Mouse (Mus musculus) CH12.LX (cell line): ENCODE measurements at regions not wholly inside any gene's neighbourhood (a gene's known extent, or its start where the extent isn't known, plus 50 kb on each side); places are given as distances from the start of the nearest gene placed in this dataset.

Experiments
- DNase-seq: peaks from one replicate; pipeline ENCODE4 v3.0.0-alpha.2; 2013; ENCODE audit errors: extremely low read depth
- H3K27ac ChIP-seq: 2 replicates; pipeline ENCODE4 v1.5.1; 2012; ENCODE audit warnings: low read depth, mild to moderate bottlenecking, control low read depth, moderate library complexity; ENCODE audit not compliant: insufficient read depth
- H3K27me3 ChIP-seq: replicated peaks from 2 replicates; pipeline ENCODE3; 2012; ENCODE audit warnings: inconsistent platforms
- H3K36me3 ChIP-seq, 2 experiments: replicated peaks in 1 of 2; 2 replicates each; pipeline versions ENCODE3 to v1.6.1; 2012; ENCODE audit warnings: inconsistent platforms in 1 of 2, low read length in 1 of 2, mild to moderate bottlenecking in 1 of 2, mixed read lengths in 1 of 2, moderate library complexity in 1 of 2; ENCODE audit not compliant: control insufficient read depth in 1 of 2, insufficient read depth in 1 of 2
- H3K4me1 ChIP-seq, 2 experiments: 2 replicates each; pipeline ENCODE4 v1.6.1; 2012; ENCODE audit warnings: inconsistent platforms in 1 of 2, moderate library complexity in 1 of 2; ENCODE audit not compliant: insufficient read depth in 2 of 2, control insufficient read depth in 1 of 2
- H3K4me2 ChIP-seq: 2 replicates; pipeline ENCODE4 v1.6.1; 2012; ENCODE audit warnings: low read depth, mild to moderate bottlenecking, control low read depth; ENCODE audit not compliant: poor library complexity, insufficient read depth, severe bottlenecking
- H3K4me3 ChIP-seq, 3 experiments: fragments of 150-350 bp in 1 of 3; sonication (generic) in 1 of 3; replicated peaks in 1 of 3; 2 replicates each; pipeline versions ENCODE3 to v1.5.1; 2011 to 2012; ENCODE audit warnings: low read depth in 2 of 3, low read length in 2 of 3, mild to moderate bottlenecking in 2 of 3, moderate library complexity in 2 of 3, control low read depth in 1 of 3, improper control_type of control experiment in 1 of 3, inconsistent platforms in 1 of 3, mixed read lengths in 1 of 3; ENCODE audit not compliant: poor library complexity in 1 of 3
- H3K79me2 ChIP-seq: replicated peaks from 2 replicates; pipeline ENCODE4 v1.6.1; 2012; ENCODE audit warnings: mild to moderate bottlenecking, moderate library complexity; ENCODE audit not compliant: control insufficient read depth, poor library complexity, insufficient read depth, severe bottlenecking; ENCODE audit errors: extremely low read depth
- H3K9ac ChIP-seq: 2 replicates; pipeline ENCODE4 v1.6.1; 2012; ENCODE audit warnings: low read depth, mild to moderate bottlenecking, control low read depth, moderate library complexity; ENCODE audit not compliant: insufficient read depth
- H3K9me3 ChIP-seq: replicated peaks from 2 replicates; pipeline ENCODE3; 2012; ENCODE audit warnings: low read length, inconsistent platforms, mixed read lengths
- BHLHE40 ChIP-seq: IDR thresholded peaks from 2 replicates; pipeline ENCODE4 v1.6.1; 2011; ENCODE audit warnings: mild to moderate bottlenecking, low read depth, low read length, improper control_type of control experiment
- CHD1 ChIP-seq: IDR thresholded peaks from 2 replicates; pipeline ENCODE4 v1.6.1; 2012; ENCODE audit warnings: low read depth, low read length, improper control_type of control experiment, inconsistent platforms
- E2F4 ChIP-seq: IDR thresholded peaks from 2 replicates; pipeline ENCODE4 v1.6.1; 2011; ENCODE audit warnings: low read depth, low read length, improper control_type of control experiment; ENCODE audit not compliant: insufficient replicate concordance
- ELF1 ChIP-seq: IDR thresholded peaks from 2 replicates; pipeline ENCODE4 v1.6.1; 2014; ENCODE audit warnings: low read depth, mild to moderate bottlenecking, inconsistent platforms, low read length, improper control_type of control experiment
- EP300 ChIP-seq: IDR thresholded peaks from 2 replicates; pipeline ENCODE4 v1.6.1; 2011; ENCODE audit warnings: low read length, improper control_type of control experiment
- ETS1 ChIP-seq: conservative IDR thresholded peaks from 2 replicates; pipeline ENCODE4 v1.6.1; 2012; ENCODE audit warnings: low read depth, mild to moderate bottlenecking, inconsistent platforms, low read length, improper control_type of control experiment, moderate library complexity
- GABPA ChIP-seq: IDR thresholded peaks from 2 replicates; pipeline ENCODE4 v1.6.1; 2012; ENCODE audit warnings: low read depth, low read length, improper control_type of control experiment, inconsistent platforms; ENCODE audit not compliant: insufficient replicate concordance
- IRF4 ChIP-seq: IDR thresholded peaks from 2 replicates; pipeline ENCODE4 v1.6.1; 2014; ENCODE audit warnings: low read depth, mild to moderate bottlenecking, inconsistent platforms, low read length, improper control_type of control experiment
- JUN ChIP-seq: IDR thresholded peaks from 2 replicates; pipeline ENCODE4 v1.6.1; 2011; ENCODE audit warnings: low read depth, mild to moderate bottlenecking, low read length, improper control_type of control experiment, moderate library complexity; ENCODE audit not compliant: insufficient read depth
- KAT2A ChIP-seq: IDR thresholded peaks from 2 replicates; pipeline ENCODE4 v1.6.1; 2012; ENCODE audit warnings: low read length, improper control_type of control experiment, inconsistent platforms; ENCODE audit not compliant: insufficient replicate concordance
- MAZ ChIP-seq: IDR thresholded peaks from 2 replicates; pipeline ENCODE4 v1.6.1; 2012; ENCODE audit warnings: low read depth, mild to moderate bottlenecking, inconsistent platforms, low read length, improper control_type of control experiment, moderate library complexity
- MEF2A ChIP-seq: IDR thresholded peaks from 2 replicates; pipeline ENCODE4 v1.6.1; 2014; ENCODE audit warnings: low read depth, mild to moderate bottlenecking, inconsistent platforms, low read length, improper control_type of control experiment, borderline replicate concordance
- NELFE ChIP-seq: IDR thresholded peaks from 2 replicates; pipeline ENCODE4 v1.6.1; 2011; ENCODE audit warnings: low read depth, low read length, improper control_type of control experiment
- PAX5 ChIP-seq: IDR thresholded peaks from 2 replicates; pipeline ENCODE4 v1.6.1; 2012; ENCODE audit warnings: low read length, inconsistent platforms, mixed read lengths
- RCOR1 ChIP-seq: conservative IDR thresholded peaks from 2 replicates; pipeline ENCODE4 v1.6.1; 2012; ENCODE audit warnings: low read depth, mild to moderate bottlenecking, inconsistent platforms, low read length, improper control_type of control experiment
- SIN3A ChIP-seq: IDR thresholded peaks from 2 replicates; pipeline ENCODE4 v1.6.1; 2012; ENCODE audit warnings: low read length, improper control_type of control experiment, inconsistent platforms
- SMC3 ChIP-seq: IDR thresholded peaks from 2 replicates; pipeline ENCODE4 v1.6.1; 2011; ENCODE audit warnings: low read depth, low read length, improper control_type of control experiment
- TBP ChIP-seq: conservative IDR thresholded peaks from 2 replicates; pipeline ENCODE4 v1.6.1; 2011; ENCODE audit warnings: low read depth, low read length, improper control_type of control experiment
- UBTF ChIP-seq: IDR thresholded peaks from 2 replicates; pipeline ENCODE4 v1.6.1; 2012; ENCODE audit warnings: low read depth, mild to moderate bottlenecking, inconsistent platforms, low read length, improper control_type of control experiment, moderate library complexity
- USF2 ChIP-seq: conservative IDR thresholded peaks from 2 replicates; pipeline ENCODE4 v1.6.1; 2011; ENCODE audit warnings: low read depth, low read length, improper control_type of control experiment
- ZKSCAN1 ChIP-seq: IDR thresholded peaks from 2 replicates; pipeline ENCODE4 v1.6.1; 2012; ENCODE audit warnings: low read depth, inconsistent platforms, low read length, improper control_type of control experiment, borderline replicate concordance
- ZMIZ1 ChIP-seq: IDR thresholded peaks from 2 replicates; pipeline ENCODE4 v1.6.1; 2012; ENCODE audit warnings: low read depth, mild to moderate bottlenecking, inconsistent platforms, low read length, improper control_type of control experiment
- ZNF384 ChIP-seq: IDR thresholded peaks from 2 replicates; pipeline ENCODE4 v1.6.1; 2012; ENCODE audit warnings: low read depth, low read length, improper control_type of control experiment, inconsistent platforms
- dilution Hi-C: fragments of 300-500 bp; cut with MboI; formaldehyde crosslinking; loops from 2 replicates; pipeline ENCODE4 v1.14.3; 2020; ENCODE audit warnings: low sequenced_read_pairs; ENCODE audit not compliant: extremely low pct_unique_long_range_greater_than_20kb, extremely low pct_ligation_motif_present
- in situ Hi-C: fragments of 300-500 bp; cut with MboI; formaldehyde crosslinking; loops from 3 replicates; pipeline ENCODE4 v1.14.3; 2019; ENCODE audit warnings: low sequenced_read_pairs, low pct_ligation_motif_present, low pct_unique_long_range_greater_than_20kb, mixed read lengths

GRCm38 (mm10) chr3:121594580-121594979, 62.4 kb upstream of the Slc44a3 start:
- H3K4me1 ChIP-seq: peaks cover 6 to 7% of the 10 kb centered on the region in 2 experiments; a peak in 3 of 4 replicates
- H3K9ac ChIP-seq: no peak overlapping the region
- H3K79me2 ChIP-seq: no peaks in the 10 kb centered on the region
- TF ChIP-seq ETS1 (no peak), ZNF384 (no peak), TBP (no peak), NELFE (no peak), SIN3A (no peak), E2F4 (no peak), CHD1 (no peak), ZKSCAN1 (no peak), UBTF (no peak), KAT2A (no peak), GABPA (no peak), MAZ (no peak), PAX5 (no peak)
- TF ChIP-seq, all 38 proteins: peak for 0
- no peaks in the 10 kb centered on the region for H3K36me3 ChIP-seq
- in situ Hi-C loops: no loop called here
- dilution Hi-C loops: no loop called here
- H3K4me3 ChIP-seq: no peak overlapping the region
- H3K27ac ChIP-seq: no peak overlapping the region
- peaks cover 8% of the 10 kb centered on the region for H3K9me3 ChIP-seq
- DNase-seq: no peak
- H3K4me2 ChIP-seq: no peak overlapping the region
- no peaks in the 10 kb centered on the region for H3K27me3 ChIP-seq

- dilution Hi-C loops (no loop called here), in situ Hi-C loops (no loop called here)
Measured at GRCm38 (mm10) chr3:121593598-121594117, 61.5 kb upstream of the Slc44a3 start.

More at GRCm38 (mm10) chr3:121593598-121594117, 61.5 kb upstream of the Slc44a3 start:
- H3K4me1 ChIP-seq: peaks cover 7 to 12% of the 10 kb centered on the region in 2 experiments
- no peaks in the 10 kb centered on the region for H3K79me2 ChIP-seq
- H3K4me2 ChIP-seq: no peak overlapping the region
- TF ChIP-seq ZMIZ1: no peak
- TF ChIP-seq BHLHE40: no peak
- no peak for TF ChIP-seq USF2
- TF ChIP-seq JUN: no peak
- no peak for TF ChIP-seq ZNF384
- TF ChIP-seq KAT2A: no peak
- no peak for TF ChIP-seq EP300
- TF ChIP-seq RCOR1: no peak
- no peak for TF ChIP-seq SMC3
- no peak for TF ChIP-seq MAZ
- TF ChIP-seq MEF2A: no peak
- no peak for TF ChIP-seq ELF1
- TF ChIP-seq TBP: no peak
- TF ChIP-seq NELFE: no peak
- TF ChIP-seq IRF4: no peak
- TF ChIP-seq, all 38 proteins: peak for 0
- Histone ChIP-seq H3K4me3 (no peak overlapping the region), H3K27ac (no peak overlapping the region), H3K27me3 (no peaks in the 10 kb centered on the region), H3K9ac (no peak overlapping the region), H3K9me3 (peaks cover 8% of the 10 kb centered on the region), H3K36me3 (no peaks in the 10 kb centered on the region)
- DNase-seq: no peak
